Mouse (Mus musculus): ENCODE measurements at regions not wholly inside any gene's neighbourhood (a gene's known extent, or its start where the extent isn't known, plus 50 kb on each side); places are given as distances from the start of the nearest gene placed in this dataset.

- no peak for DNase-seq
Measured at GRCm38 (mm10) chr3:52685434-52686181, 331.4 kb downstream of the Cog6 start.

DNA sequence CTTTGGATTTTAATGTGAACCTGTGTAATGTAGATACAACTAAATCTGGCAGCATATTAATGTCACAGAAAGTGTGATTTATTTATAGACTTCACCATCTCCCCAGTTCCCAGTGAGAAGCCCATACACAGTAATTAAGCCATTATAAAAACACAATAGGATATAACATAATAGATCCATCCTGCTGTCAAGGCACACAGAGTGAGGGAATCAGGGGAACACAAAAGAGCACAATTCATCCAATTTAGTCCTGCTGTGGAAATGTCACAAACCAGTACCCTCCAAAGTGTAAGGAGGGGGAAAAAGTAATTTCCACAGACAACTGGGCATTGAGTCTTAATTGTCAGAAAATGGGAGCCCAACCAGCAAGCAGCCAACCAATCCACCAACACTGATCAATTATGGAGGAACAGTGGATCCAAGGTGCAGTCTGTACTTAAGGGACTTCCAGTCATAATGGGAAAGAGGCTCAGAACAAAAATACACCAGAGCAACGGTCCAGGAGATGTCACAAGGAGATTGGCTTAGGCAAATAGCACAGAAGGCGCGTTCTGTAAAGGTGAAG is 336.1 kb downstream of the Cog6 start:
- DNase-seq: no peak

- no peak for DNase-seq
Measured at GRCm38 (mm10) chr3:52676886-52677670, 340.0 kb downstream of the Cog6 start.

DNA sequence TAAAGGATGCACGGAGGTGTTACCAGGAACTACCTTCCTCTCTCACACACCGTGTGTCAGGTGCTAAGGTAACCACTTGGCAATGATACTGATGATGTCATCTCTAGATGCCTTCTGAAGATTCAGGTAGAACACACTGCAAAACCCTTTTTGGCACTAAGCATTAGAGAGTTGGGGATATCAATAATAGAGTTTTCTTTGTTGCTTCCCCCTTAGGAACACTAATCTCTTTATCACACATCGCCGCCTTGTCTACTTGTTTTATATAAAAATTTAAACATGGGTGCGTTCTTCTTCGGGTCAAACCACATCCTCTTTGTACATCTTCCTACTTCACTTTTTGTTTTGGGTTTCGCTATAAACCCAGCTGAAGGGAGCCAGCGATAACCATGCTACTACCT is 346.4 kb downstream of the Cog6 start:
- DNase-seq: no peak

DNA sequence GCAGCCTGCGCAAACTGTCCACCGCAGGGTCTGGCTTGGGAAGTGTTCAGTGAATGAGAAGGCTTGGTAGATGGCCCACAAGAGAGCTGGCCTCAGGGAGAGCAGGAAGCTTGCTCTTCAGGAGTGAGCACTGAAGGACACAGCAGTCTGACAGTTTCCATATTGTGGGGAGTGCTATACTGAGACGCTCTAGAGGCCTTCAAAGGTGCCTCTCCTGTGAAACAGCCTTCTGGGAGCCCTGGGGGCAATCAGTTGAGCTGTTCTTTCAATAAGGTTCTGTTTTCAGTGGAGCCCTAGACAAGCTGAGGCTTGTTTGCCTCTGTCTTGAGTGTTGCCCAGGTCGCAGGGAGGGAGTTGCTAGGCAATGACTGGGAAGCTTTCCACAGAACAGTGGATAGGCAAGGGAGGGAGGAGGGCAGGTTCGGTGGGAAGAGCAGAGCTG is 353.9 kb downstream of the Cog6 start:
- no peak for DNase-seq

- DNase-seq: no peak
Measured at GRCm38 (mm10) chr3:52662164-52662908, 354.7 kb downstream of the Cog6 start.

GRCm38 (mm10) chr3:52653006-52653405 is 364.0 kb downstream of the Cog6 start:
- no peak for DNase-seq

- DNase-seq: no peak
Measured at GRCm38 (mm10) chr3:52652476-52652870, 364.6 kb downstream of the Cog6 start.

DNA sequence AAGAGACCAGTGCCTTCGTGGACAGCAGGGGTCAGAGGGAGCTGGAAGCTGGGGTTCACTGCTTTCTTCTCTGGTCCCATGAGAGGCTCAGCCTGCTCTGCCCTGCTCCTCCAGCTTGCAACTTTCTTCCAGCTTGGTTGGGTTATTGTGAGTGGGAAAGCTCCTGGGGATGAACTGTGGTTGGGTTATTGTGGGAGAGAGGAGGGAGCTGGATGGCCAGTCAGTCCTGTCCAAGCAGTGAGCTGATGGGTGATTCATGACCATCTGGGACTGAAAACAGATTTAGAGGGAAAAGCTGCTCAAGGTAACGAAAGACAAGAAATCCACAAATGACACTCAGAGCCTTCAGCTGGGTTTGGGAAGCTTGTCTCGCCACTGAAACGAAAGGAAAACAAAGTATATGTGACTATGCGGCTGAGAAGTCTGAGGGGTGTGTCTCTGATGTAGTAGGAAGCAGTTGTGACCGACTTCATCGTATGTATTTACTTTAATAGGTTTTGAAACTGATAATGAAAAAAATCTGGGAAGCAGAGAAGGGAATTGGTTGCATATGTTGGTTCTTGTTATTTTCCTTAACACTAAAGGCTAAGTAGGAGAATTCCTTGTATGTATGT is 365.1 kb downstream of the Cog6 start:
- DNase-seq: no peak

- DNase-seq: no peak
Measured at GRCm38 (mm10) chr3:52650071-52650470, 367.0 kb downstream of the Cog6 start.

GRCm38 (mm10) chr3:52648836-52649500 is 368.1 kb downstream of the Cog6 start:
- DNase-seq: no peak

DNA sequence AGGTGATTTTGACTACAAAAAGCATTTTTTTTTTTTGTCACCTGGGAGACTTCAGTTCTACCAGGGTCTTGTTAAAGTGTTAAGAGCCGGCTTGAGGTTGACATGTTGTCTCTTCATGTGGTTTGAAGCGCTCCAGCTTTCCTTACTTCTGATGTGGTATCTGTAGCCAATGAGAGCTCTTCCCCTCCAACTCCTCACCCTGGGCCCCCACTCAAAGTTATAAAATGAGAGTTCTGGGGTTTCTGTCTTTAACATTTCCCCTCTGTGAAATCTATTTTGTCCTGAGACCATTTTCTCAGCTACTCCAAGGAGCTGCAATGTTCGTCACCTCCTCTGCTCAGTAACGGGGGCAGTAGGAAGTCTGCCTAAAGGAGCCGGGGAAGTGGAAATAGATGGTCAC is 369.1 kb downstream of the Cog6 start:
- no peak for DNase-seq

DNA sequence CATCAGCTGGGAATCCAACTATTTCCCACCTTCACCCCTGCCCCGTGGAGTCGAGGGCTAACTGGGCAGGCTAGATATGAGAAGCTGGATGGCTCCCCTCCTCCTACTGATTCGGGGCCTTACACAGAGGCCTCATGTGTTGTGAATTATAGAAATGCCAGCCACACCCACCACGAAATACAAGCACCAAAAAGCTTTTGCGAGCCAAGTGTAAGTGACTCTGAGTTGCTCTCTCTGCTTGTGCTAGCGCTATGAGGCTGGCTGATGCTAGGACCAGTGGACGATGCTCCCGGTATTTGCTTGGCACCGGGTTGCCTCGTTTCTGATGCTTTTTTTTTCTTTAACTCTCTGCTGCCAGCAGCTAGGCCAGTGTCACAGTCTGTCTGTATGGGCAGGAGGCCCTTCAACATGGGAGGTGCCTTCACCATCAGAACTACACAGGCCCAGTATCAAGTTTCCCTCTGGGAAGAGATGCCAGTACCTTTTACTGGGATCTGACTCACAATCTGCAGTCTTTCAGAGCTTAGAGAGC is 369.8 kb downstream of the Cog6 start:
- DNase-seq: no peak

- DNase-seq: no peak
Measured at GRCm38 (mm10) chr3:52645156-52645555, 371.9 kb downstream of the Cog6 start.

- DNase-seq: no peak
Measured at GRCm38 (mm10) chr3:52644178-52645128, 372.6 kb downstream of the Cog6 start.

GRCm38 (mm10) chr3:52643796-52644177 is 373.2 kb downstream of the Cog6 start:
- no peak for DNase-seq

GRCm38 (mm10) chr3:52643100-52643551 is 373.9 kb downstream of the Cog6 start:
- DNase-seq: no peak

DNA sequence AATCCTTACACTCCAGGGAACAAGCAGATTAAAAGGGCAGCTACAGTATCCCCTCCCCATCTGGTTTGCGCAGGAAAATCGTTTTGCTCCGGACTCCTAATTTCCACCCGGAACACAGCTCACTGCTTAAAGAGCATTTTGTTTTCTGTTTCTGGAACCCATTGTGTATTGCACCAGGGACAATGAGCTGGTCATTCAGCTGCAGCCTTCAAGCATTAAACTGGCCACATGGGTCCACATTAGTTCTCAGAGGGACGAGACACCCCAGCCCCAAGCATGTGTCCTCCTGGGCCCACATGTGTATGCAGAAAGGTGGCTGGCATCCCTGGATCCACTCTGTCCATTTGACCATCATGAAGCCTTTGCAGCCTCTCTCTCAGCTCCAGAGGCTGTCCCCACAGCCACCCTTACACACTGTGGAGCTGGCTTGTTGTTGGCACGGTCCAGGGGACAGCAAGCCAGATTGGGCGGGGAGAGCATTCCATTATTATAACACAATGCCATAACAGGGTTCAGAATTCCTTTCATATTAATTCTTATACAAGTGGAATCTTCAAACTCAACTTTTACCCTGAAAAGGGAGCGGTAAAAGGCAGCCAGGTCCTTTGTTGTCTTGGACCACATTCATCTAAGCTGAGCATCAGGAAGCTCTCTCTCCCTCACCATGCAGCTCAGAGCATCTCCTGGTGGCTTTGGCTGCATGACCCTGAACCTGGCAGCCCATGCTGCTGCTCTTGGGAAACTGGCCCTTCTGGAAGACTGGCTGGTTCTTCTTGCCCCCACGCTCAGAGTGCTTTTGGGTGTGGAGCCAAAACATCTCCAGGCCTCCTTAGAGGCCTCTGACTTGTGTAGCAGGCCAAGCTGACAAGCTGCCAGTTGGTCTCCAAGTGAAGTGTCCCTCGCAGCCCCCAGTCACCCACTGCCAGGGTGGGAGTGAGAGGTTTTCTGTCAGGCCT is 373.4 kb downstream of the Foxo1 start:
- no peak for DNase-seq
